Mouse (Mus musculus) G1E (cell line): ENCODE data around the gene Adipor2. TPM values are rescaled to one million over a fixed set of nuclear protein-coding genes. Genes with fewer than 3 reads are reported as not detected.

Experiments used
- ATAC-seq: 2 replicates; pipeline ENCODE4 v1.8.0; 2016; ENCODE audit warnings: mild to moderate bottlenecking; ENCODE audit not compliant: insufficient number of reproducible peaks, poor library complexity, low FRiP score, severe bottlenecking; ENCODE audit errors: extremely low read depth
- DNase-seq: peaks from one replicate; pipeline ENCODE4 v3.0.0; 2012; ENCODE audit warnings: low spot score
- H3K27me3 ChIP-seq: 2 replicates; pipeline ENCODE4 v1.6.1; 2012; ENCODE audit warnings: mild to moderate bottlenecking, low read length, inconsistent platforms; ENCODE audit not compliant: insufficient read depth
- H3K36me3 ChIP-seq: replicated peaks from 2 replicates; pipeline ENCODE3; 2012; ENCODE audit warnings: mild to moderate bottlenecking, inconsistent platforms
- H3K4me1 ChIP-seq: 2 replicates; pipeline ENCODE4 v1.6.1; 2012; ENCODE audit warnings: low read depth, low read length, inconsistent platforms, mixed read lengths; ENCODE audit not compliant: insufficient read depth
- H3K4me3 ChIP-seq: 2 replicates; pipeline ENCODE4 v1.5.1; 2012; ENCODE audit warnings: low read depth, mild to moderate bottlenecking, inconsistent platforms, low read length, moderate library complexity, mixed read lengths
- H3K9me3 ChIP-seq: replicated peaks from 2 replicates; pipeline ENCODE4 v1.6.1; 2012; ENCODE audit warnings: inconsistent platforms
- CTCF ChIP-seq: IDR thresholded peaks from 2 replicates; pipeline ENCODE4 v1.5.1; 2012; ENCODE audit warnings: low read depth, low read length, inconsistent platforms, mixed read lengths
- GATA1 ChIP-seq: IDR thresholded peaks from 2 replicates; pipeline ENCODE4 v1.6.1; 2012; ENCODE audit warnings: borderline replicate concordance, low read length, inconsistent platforms, mixed read lengths
- GATA2 ChIP-seq: IDR thresholded peaks from 2 replicates; pipeline ENCODE4 v1.6.1; 2012; ENCODE audit warnings: low read depth, low read length, inconsistent platforms, borderline replicate concordance
- POLR2AphosphoS5 ChIP-seq: IDR thresholded peaks from 2 replicates; pipeline ENCODE4 v1.6.1; 2012; ENCODE audit warnings: low read depth, low read length, inconsistent platforms; ENCODE audit not compliant: insufficient replicate concordance
- TAL1 ChIP-seq: conservative IDR thresholded peaks from 2 replicates; pipeline ENCODE4 v1.6.1; 2012; ENCODE audit warnings: low read depth, low read length, inconsistent platforms, mixed read lengths
- polyA plus RNA-seq: library from polyadenylated mRNA; stranded (reverse); fragments of >175 nt; gene quantifications from 2 replicates; pipeline ENCODE4 v1.2.3, GENCODE M21; 2012
- total RNA-seq, 2 experiments: library from RNA; stranded (forward) in 1 of 2; stranded (reverse) in 1 of 2; fragments of 200-1000 nt in 1 of 2; fragments of >200 nt in 1 of 2; fragmentation: Nextera tagmentation in 1 of 2; gene quantifications; 2 replicates each; pipeline ENCODE4 v1.2.3; 2014 to 2017

Gene Adipor2
- total and polyA plus RNA-seq, 3 experiments: 28.2 to 129 (median 97.8) TPM

DNA sequence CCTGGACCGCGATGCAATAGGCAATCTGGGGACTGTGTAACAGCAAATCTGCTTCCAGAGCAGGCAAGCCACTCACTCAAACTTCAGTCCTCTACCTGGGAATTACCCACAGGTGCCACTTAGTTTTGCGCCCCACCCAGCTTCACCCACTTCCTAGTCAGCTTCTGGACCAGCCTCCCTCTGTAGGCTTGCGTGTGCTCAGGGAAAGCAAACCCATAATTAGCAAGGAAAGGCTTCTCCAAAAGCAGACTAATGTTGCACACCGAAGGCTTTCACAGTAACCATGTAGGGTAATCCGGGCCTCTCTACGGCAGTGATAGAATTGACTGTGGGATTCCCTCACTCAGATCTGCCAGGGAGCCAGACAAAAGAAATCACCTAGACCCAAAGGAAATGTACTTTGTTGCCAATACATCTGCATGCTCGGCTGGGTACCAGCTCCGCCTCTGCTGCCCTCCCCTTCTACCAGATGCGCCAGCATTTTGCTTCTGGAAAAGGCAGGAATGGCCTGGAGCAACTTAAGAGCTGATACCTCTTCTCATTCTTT is 109.6 kb downstream of the Adipor2 start:
- Histone ChIP-seq H3K4me1 (no peaks in the 10 kb centered on the region), H3K9me3 (no peaks in the 10 kb centered on the region), H3K36me3 (no peaks in the 10 kb centered on the region), H3K4me3 (no peak overlapping the region), H3K27me3 (peaks cover 4% of the 10 kb centered on the region; the same call in 1 of the 2 replicates)
- TF ChIP-seq CTCF: no peak
- no peak for TF ChIP-seq GATA2
- TF ChIP-seq POLR2AphosphoS5: no peak
- no peak for TF ChIP-seq GATA1
- no peak for TF ChIP-seq TAL1
- no peak for DNase-seq
- ATAC-seq: no peak

DNA sequence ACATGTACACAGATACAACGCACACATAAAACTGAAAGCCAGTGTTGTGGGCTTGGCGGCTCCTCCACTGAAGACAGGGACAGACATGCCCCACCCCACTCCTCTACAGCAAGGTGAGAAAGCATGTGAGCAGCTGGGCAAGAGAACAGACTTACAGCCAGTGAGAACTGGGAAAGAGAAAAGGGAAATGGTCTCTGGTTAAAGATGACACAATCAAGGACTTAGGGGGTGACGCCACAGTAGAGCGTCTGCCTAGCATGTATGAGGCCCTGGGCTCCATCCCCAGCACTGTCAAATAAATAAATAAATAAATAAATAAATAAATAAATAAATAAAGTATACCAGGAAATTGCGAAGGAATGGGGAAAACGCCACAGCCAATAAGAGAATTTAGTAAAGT is 114.2 kb downstream of the Adipor2 start:
- no peak for ATAC-seq
- Histone ChIP-seq H3K36me3 (no peaks in the 10 kb centered on the region), H3K27me3 (0 out of 2 replicates have a peak, but pooled peaks cover 2% of the 10 kb centered on the region)

More for the DNA sequence above, 114.2 kb downstream of the Adipor2 start:
- no peak overlapping the region for H3K4me3 ChIP-seq
- no peaks in the 10 kb centered on the region for H3K9me3 ChIP-seq
- no peaks in the 10 kb centered on the region for H3K4me1 ChIP-seq
- TF ChIP-seq POLR2AphosphoS5: no peak
- no peak for TF ChIP-seq CTCF
- TF ChIP-seq GATA2: no peak
- no peak for TF ChIP-seq TAL1
- no peak for TF ChIP-seq GATA1
- DNase-seq: no peak

Other genes starting within 250 kb of the Adipor2 start
- gene Dcp1b, start 242.5 kb downstream of the Adipor2 start, total RNA-seq (2014; fragmentation: Nextera tagmentation): 18.2 and 22.5 TPM in 2 replicates
- 7.6 and 7.9 TPM in 2 replicates for gene Dcp1b, start 242.5 kb downstream of the Adipor2 start, total RNA-seq (2017)
- gene Dcp1b, start 242.5 kb downstream of the Adipor2 start, polyA plus RNA-seq: 14.0 and 15.0 TPM in 2 replicates
- not detected in 2 replicates for gene Cacna1c, start 221.3 kb downstream of the Adipor2 start, total RNA-seq (2014; fragmentation: Nextera tagmentation)
- 0.11 and 0.12 TPM in 2 replicates for gene Cacna1c, start 221.3 kb downstream of the Adipor2 start, total RNA-seq (2017)
- not detected in 2 replicates for gene Cacna1c, start 221.3 kb downstream of the Adipor2 start, polyA plus RNA-seq
- gene Cacna2d4, start 181.2 kb downstream of the Adipor2 start, total RNA-seq (2014; fragmentation: Nextera tagmentation): not detected in 2 replicates
- gene Cacna2d4, start 181.2 kb downstream of the Adipor2 start, total RNA-seq (2017): 0.12 and 0.33 TPM in 2 replicates
- gene Cacna2d4, start 181.2 kb downstream of the Adipor2 start, polyA plus RNA-seq: not detected in 2 replicates
- gene Lrtm2, start 86.9 kb downstream of the Adipor2 start, total RNA-seq (2014; fragmentation: Nextera tagmentation): not detected in 2 replicates
- gene Lrtm2, start 86.9 kb downstream of the Adipor2 start, total RNA-seq (2017): 0.11 TPM in 1 of 2 replicates, not detected in the other
- gene Lrtm2, start 86.9 kb downstream of the Adipor2 start, polyA plus RNA-seq: not detected in 2 replicates
- gene Fbxl14, start 62.0 kb upstream of the Adipor2 start, total RNA-seq (2014; fragmentation: Nextera tagmentation): 69.2 and 81.1 TPM in 2 replicates
- gene Fbxl14, start 62.0 kb upstream of the Adipor2 start, total RNA-seq (2017): 48.6 and 50.8 TPM in 2 replicates
- 71.3 and 74.2 TPM in 2 replicates for gene Fbxl14, start 62.0 kb upstream of the Adipor2 start, polyA plus RNA-seq
- not detected in 2 replicates for gene Wnt5b, start 126.6 kb upstream of the Adipor2 start, total RNA-seq (2014; fragmentation: Nextera tagmentation)
- not detected in 2 replicates for gene Wnt5b, start 126.6 kb upstream of the Adipor2 start, total RNA-seq (2017)
- 0.03 TPM in 1 of 2 replicates, not detected in the other for gene Wnt5b, start 126.6 kb upstream of the Adipor2 start, polyA plus RNA-seq